Mouse (Mus musculus) heart, postnatal 0 days (tissue): ENCODE measurements around the gene Ush2a.

Experiments
- CTCF ChIP-seq: IDR thresholded peaks from 2 replicates; pipeline ENCODE4 v1.5.1; 2016; ENCODE audit warnings: antibody characterized with exemption, control low read depth, low read depth
- EP300 ChIP-seq: IDR thresholded peaks from 2 replicates; pipeline ENCODE4 v1.6.1; 2016; ENCODE audit warnings: antibody characterized with exemption, low read depth

DNA sequence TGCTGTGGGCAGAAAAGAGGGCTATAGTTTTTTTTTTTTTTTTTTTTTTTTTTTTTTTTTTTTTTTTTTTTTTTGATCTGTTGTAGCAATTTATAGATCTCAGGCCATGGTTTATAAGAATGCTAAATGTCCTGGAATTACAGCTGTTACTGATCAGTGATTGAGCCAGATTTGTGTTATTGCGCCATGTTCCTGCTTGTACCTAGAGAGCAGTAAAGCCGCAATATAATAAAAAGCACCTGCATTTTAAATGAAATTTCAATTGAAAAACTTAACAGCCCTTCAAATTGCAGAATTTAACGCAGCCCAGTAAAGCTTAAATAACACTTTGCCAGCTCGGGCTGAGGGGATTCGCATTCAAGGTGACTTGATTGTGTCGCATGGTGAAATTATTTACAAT is 465.1 kb downstream of the Ush2a start:
- no peak for TF ChIP-seq CTCF
- no peak for TF ChIP-seq EP300
